Mouse (Mus musculus) kidney, adult 2 months (tissue): ENCODE data around the gene Ripply2.

Experiments
- CTCF ChIP-seq: fragments of 200-500 bp; conservative IDR thresholded peaks from 2 replicates; pipeline ENCODE4 v1.5.1; 2011; ENCODE audit warnings: low read depth, mild to moderate bottlenecking, control low read depth, low read length, moderate library complexity, mixed read lengths; ENCODE audit not compliant: insufficient read depth, insufficient read length
- POLR2A ChIP-seq: fragments of 200-500 bp; IDR thresholded peaks from one replicate; pipeline ENCODE4 v1.6.1; 2011; ENCODE audit warnings: low read depth, low read length, control low read depth

GRCm38 (mm10) chr9:87055547-87056235 lies 40.4 kb downstream of the Ripply2 start:
- no peak for TF ChIP-seq CTCF
- no peak for TF ChIP-seq POLR2A
